Mouse (Mus musculus) hindbrain, embryonic 16.5 days (tissue): ENCODE measurements around the gene Mul1. TPM values are rescaled to one million over a fixed set of nuclear protein-coding genes. Genes with fewer than 3 reads are reported as not detected.

Source experiments
- ATAC-seq: fragments of 200-750 bp; cut with Nextera tagmentation; 2 replicates; pipeline ENCODE4 v1.8.0; 2017; ENCODE audit warnings: moderate TSS enrichment, moderate library complexity
- H3K27ac ChIP-seq: fragments of 300-500 bp; sonication (generic); 2 replicates; pipeline ENCODE4 v1.5.1; 2014; ENCODE audit warnings: low read depth, mild to moderate bottlenecking, control low read depth, low read length, moderate library complexity
- H3K27me3 ChIP-seq: fragments of 300-500 bp; sonication (generic); replicated peaks from 2 replicates; pipeline ENCODE4 v1.6.1; 2014; ENCODE audit warnings: low read length; ENCODE audit not compliant: control insufficient read depth, insufficient read depth
- H3K36me3 ChIP-seq: fragments of 300-500 bp; sonication (generic); 2 replicates; pipeline ENCODE4 v1.6.1; 2014; ENCODE audit warnings: mild to moderate bottlenecking, low read length, moderate library complexity, mixed read lengths; ENCODE audit not compliant: control insufficient read depth, insufficient read depth
- H3K4me1 ChIP-seq: fragments of 300-500 bp; sonication (generic); 2 replicates; pipeline ENCODE4 v1.6.1; 2014; ENCODE audit warnings: low read depth, low read length; ENCODE audit not compliant: control insufficient read depth, insufficient read depth
- H3K4me2 ChIP-seq: fragments of 300-500 bp; sonication (generic); 2 replicates; pipeline ENCODE4 v1.6.1; 2014; ENCODE audit warnings: mild to moderate bottlenecking, low read length, control low read depth, moderate library complexity
- H3K4me3 ChIP-seq: fragments of 300-500 bp; sonication (generic); 2 replicates; pipeline ENCODE4 v1.5.1; 2014; ENCODE audit warnings: mild to moderate bottlenecking, low read length, control low read depth, moderate library complexity
- H3K9ac ChIP-seq: fragments of 300-500 bp; sonication (generic); 2 replicates; pipeline ENCODE4 v1.6.1; 2014; ENCODE audit warnings: low read depth, mild to moderate bottlenecking, control low read depth, low read length, moderate library complexity
- H3K9me3 ChIP-seq: fragments of 300-500 bp; sonication (generic); 2 replicates; pipeline ENCODE4 v1.6.1; 2014; ENCODE audit warnings: mild to moderate bottlenecking, low read length, moderate library complexity; ENCODE audit not compliant: control insufficient read depth
- WGBS: fragments of 180-500 bp; shearing (Covaris S2); extraction: QIAGEN DNeasy Blood & Tissue Kit; methylation state at CpG from one replicate; pipeline ENCODE4 v1.1.7; 2014; 5-methylcytosine and 5-hydroxymethylcytosine counted together
- polyA plus RNA-seq: library from polyadenylated mRNA; unstranded; fragments of >200 nt; fragmentation: Nextera tagmentation; extraction: Ambion mirVana; gene quantifications from 2 replicates; pipeline ENCODE4 v1.2.1, GENCODE M21; 2015

Gene Mul1
- polyA plus RNA-seq, 1 experiment from 2014 or later: 23.7 TPM

DNA sequence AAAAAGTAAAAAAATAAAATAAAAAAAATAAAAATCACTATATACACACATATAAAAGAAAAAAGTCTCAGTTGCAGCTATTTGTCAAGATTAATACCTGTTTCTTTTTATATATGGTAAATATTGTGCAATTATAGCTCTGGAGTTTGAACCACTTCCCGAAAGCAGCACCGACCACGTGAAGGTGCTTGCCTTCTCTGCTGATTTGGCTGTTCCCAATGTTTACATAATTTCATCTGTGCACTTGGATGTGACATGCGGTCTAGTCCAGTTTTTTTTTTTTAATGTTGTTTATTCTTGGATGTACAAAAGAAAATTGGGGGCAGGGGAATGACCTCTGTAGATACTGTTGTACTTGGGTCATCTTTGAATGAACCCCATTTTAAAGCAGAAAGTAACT is 22.6 kb downstream of the Mul1 start:
- no peak for ATAC-seq
- no peaks in the 10 kb centered on the region for H3K27me3 ChIP-seq

DNA sequence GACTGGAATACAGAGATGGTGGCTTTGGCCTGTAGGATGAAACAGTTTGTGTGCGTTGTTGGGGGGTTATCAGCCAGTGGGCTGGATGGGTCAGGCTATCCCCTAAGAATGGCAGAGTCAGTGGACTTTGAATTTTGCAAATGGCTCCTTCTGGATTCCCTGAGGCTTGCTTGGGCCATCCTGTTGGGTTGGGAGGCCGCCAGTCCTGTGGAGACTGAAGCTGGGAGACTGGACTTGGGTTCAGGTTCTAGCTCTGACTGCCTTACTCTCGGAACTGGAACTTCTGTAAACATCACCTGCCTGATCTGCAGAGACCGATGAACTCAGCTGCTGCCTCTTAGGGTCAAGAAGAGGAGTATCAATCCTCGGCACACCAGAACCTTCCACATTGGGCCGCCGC is 23.7 kb downstream of the Mul1 start:
- 73% methylated on average over 7 of the region's 7 CpGs for WGBS
- Histone ChIP-seq H3K9ac (no peak overlapping the region), H3K27ac (no peak overlapping the region), H3K27me3 (no peaks in the 10 kb centered on the region), H3K9me3 (no peaks in the 10 kb centered on the region), H3K36me3 (no peaks in the 10 kb centered on the region), H3K4me1 (peaks cover 49% of the 10 kb centered on the region), H3K4me3 (no peak overlapping the region; the same call in 1 of the 2 replicates), H3K4me2 (peak overlapping the region; percentile 92)
- ATAC-seq: no peak

More for the DNA sequence above, 22.6 kb downstream of the Mul1 start:
- Histone ChIP-seq H3K36me3 (no peaks in the 10 kb centered on the region), H3K4me2 (peak overlapping the region; percentile 92), H3K4me3 (peak overlapping the region; percentile 98), H3K4me1 (peaks cover 44% of the 10 kb centered on the region), H3K9ac (0 out of 2 replicates have a peak overlapping the region, but pooled peaks have one; percentile 10), H3K27ac (no peak overlapping the region), H3K9me3 (no peaks in the 10 kb centered on the region)
- WGBS: 28% methylated on average over 4 of the region's 4 CpGs

DNA sequence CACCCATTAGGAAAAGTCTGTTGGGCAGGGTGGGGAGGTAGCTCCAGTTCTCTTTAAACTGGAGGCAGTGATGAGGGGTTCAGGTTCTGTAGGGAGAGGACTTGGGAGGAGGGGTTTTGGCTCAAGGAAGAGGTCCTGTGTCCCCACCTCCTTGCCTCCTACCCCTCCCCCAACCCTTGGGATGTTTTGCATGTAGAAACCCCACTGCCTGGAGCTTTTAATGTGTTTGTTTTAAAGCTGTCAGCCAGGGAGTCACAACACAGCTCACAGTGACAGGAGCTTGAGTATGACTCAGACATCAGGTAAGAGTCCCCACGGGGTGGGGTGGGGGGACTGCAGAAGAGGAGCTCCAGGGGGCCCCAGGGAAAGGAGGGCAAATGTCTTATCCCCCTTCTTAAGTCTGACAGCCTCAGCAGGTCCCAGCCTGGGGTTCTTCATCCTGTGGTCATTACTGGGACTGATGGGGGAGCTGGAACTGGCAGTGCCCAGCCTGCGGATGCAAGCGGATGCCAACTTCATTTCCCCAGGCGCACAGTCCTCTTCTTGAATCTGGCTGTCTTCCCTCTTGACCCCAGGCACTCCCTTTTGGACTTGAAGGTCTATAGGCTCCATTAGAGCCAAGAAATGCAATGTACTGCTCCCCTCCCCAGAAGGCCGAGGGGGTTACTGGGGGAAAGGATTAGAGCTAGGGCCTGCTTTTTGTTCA is 24.4 kb downstream of the Mul1 start:
- no peak overlapping the region for H3K27ac ChIP-seq
- no peak overlapping the region for H3K4me3 ChIP-seq
- H3K27me3 ChIP-seq: no peaks in the 10 kb centered on the region
- H3K36me3 ChIP-seq: no peaks in the 10 kb centered on the region
- no peak for ATAC-seq
- peaks cover 50% of the 10 kb centered on the region for H3K4me1 ChIP-seq
- WGBS: 55% methylated on average over 5 of the region's 5 CpGs
- no peak overlapping the region for H3K9ac ChIP-seq
- no peaks in the 10 kb centered on the region for H3K9me3 ChIP-seq
- H3K4me2 ChIP-seq: peak overlapping the region; percentile 92; the same call in 1 of the 2 replicates

DNA sequence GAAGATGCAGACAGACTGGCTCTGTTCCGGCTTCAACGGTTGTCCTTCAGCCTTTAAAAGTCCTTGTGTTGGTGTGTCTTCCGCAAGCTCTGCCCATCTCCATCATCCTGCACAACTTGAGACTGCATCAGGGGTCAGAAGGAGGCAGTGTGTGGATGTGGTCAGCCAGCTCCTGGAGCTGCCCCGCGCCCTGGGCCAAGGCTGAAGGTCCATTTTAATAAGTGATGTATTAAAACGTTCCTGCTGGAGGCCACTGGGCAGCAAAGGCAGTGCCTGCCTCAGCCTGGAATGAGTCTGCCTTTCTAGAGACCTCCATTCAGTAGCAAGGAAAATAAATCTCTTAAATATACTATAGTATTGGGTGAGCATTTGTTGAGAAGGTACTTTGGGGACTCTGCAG is 25.3 kb downstream of the Mul1 start:
- no peak overlapping the region for H3K4me2 ChIP-seq
- WGBS: 67% methylated on average over 6 of the region's 6 CpGs
- H3K36me3 ChIP-seq: no peaks in the 10 kb centered on the region
- ATAC-seq: no peak
- peaks cover 59% of the 10 kb centered on the region for H3K4me1 ChIP-seq
- no peak overlapping the region for H3K27ac ChIP-seq
- no peak overlapping the region for H3K4me3 ChIP-seq
- H3K9me3 ChIP-seq: no peaks in the 10 kb centered on the region
- H3K27me3 ChIP-seq: no peaks in the 10 kb centered on the region
- H3K9ac ChIP-seq: no peak overlapping the region

DNA sequence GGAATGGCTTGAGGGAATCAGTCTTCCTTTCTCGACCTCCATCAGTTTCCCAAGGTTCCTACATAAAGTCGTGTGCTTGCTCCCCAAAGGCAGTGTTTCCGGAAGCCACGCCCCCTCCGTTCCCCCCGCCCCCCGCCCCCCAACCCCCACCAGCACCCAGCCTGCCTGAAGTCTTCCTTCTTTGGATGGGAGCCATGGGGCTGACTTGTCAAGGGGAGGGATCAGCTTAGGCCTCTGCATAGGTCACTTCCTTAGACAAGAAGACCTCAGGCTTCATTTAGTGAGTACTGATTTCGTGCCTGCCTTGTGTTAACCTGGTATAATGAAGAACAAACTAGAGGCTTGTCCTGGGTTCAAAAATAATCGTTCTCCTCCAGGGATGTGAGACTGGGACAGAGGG is 26.4 kb downstream of the Mul1 start:
- H3K27me3 ChIP-seq: no peaks in the 10 kb centered on the region
- no peaks in the 10 kb centered on the region for H3K36me3 ChIP-seq
- no peak overlapping the region for H3K9ac ChIP-seq
- no peak for ATAC-seq
- 21% methylated on average over 9 of the region's 9 CpGs for WGBS
- H3K4me1 ChIP-seq: peaks cover 69% of the 10 kb centered on the region
- no peaks in the 10 kb centered on the region for H3K9me3 ChIP-seq
- H3K27ac ChIP-seq: no peak overlapping the region
- H3K4me3 ChIP-seq: no peak overlapping the region
- no peak overlapping the region for H3K4me2 ChIP-seq

DNA sequence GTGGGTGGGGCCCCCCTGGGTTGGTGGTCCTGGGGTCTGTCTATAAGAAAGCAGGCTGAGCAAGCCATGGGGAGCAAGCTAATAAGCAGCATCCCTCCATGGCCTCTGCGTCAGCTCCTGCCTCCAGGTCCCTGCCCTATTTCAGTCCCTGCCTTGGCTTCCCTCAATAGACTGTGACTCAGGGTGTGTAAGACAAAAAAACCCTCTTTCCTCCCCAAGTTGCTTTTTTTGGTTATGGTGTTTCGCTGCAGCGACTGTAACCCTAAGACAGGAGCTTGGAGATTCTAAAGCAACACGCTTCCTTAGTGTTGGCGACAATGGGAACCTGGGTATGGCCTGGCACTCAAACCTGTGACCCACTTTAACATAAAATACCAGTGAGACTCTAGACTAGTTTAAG is 27.0 kb downstream of the Mul1 start:
- no peaks in the 10 kb centered on the region for H3K9me3 ChIP-seq
- no peak overlapping the region for H3K27ac ChIP-seq
- H3K4me3 ChIP-seq: no peak overlapping the region
- H3K36me3 ChIP-seq: no peaks in the 10 kb centered on the region
- no peak overlapping the region for H3K4me2 ChIP-seq
- no peaks in the 10 kb centered on the region for H3K27me3 ChIP-seq
- 99% methylated on average over 5 of the region's 5 CpGs for WGBS
- ATAC-seq: no peak
- H3K4me1 ChIP-seq: peaks cover 64% of the 10 kb centered on the region
- no peak overlapping the region for H3K9ac ChIP-seq

DNA sequence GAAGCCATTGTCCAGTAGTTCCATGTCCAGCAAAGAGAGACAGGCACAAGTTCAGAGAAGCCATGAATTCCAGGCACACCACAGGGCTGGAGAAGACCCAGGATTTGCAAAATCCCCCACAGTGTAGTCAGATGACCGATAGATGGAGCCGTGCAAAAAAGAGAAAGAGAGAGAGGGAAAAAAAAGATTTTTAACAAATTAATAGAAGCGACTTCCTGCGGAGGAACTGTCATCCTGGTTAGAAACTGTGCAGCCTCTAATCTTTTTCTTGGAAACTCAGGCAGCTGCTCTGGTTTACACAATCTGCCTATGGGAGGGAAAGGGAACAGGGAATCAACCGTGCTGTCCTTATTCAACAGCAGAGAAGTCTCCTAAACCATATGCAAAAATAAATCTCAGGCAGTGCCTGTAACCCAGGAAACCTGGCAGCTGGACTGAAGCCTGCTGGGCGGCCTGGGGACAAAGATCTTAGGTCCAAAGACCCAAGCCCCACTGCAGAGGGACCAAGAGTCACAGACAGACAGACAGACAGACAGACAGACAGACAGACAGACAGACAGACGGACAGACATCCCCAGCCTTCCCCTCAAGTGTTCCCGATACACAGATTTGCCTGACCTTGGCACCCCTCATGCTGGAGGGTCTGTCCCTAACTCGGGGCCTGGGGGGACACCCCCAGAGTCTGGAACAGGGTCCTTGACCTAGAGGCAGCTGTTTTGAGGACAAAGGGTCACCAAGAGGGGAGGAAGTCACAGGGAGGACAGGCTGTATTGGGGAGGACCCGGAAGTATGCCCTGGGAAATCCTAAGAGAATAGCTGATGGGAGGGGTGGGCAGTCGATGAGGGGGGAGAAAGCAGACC is 28.7 kb downstream of the Mul1 start:
- Histone ChIP-seq H3K4me2 (peak overlapping the region; percentile 35), H3K27ac (peak overlapping the region; percentile 85), H3K4me3 (no peak overlapping the region), H3K36me3 (no peaks in the 10 kb centered on the region), H3K9me3 (no peaks in the 10 kb centered on the region), H3K27me3 (no peaks in the 10 kb centered on the region), H3K9ac (peak overlapping the region; percentile 35; the same call in 1 of the 2 replicates), H3K4me1 (peaks cover 54% of the 10 kb centered on the region)
- ATAC-seq: peak; percentile 53
- under 1% methylated on average over 11 of the region's 11 CpGs for WGBS

DNA sequence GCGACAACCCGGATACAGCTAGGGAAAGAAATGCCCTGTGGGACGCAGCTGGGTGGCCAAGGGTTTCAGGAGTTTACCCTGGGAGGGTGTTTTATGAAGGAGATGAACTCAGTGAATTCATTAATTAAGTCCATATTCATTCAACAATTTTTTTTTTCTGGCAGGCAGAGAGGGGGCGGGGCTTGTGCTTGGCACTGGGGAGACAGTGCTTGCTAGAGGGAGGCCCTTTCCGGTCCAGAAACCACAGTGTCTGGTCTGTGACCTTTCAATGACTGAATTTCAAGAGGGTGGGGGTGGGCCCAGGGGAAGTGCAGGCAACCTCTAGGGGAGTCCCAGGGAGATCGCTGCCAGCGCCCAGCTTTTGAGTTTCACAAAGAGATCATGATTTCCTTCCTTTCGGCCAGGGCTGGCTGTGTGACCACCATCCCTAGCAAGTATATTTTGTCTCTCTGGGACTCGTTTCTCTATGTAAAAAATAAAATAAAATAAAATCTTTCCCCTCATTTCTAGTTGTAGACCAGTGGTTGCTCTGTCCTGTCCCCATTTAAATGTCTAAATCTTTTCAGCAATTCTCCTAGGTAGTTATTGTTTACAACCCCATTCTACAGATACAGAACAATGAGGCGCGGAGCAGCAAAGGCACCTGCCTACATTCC is 29.5 kb downstream of the Mul1 start:
- Histone ChIP-seq H3K4me1 (peaks cover 48% of the 10 kb centered on the region), H3K27ac (peak overlapping the region; percentile 85), H3K36me3 (no peaks in the 10 kb centered on the region), H3K4me2 (peak overlapping the region; percentile 39), H3K9me3 (no peaks in the 10 kb centered on the region), H3K4me3 (no peak overlapping the region), H3K9ac (no peak overlapping the region), H3K27me3 (no peaks in the 10 kb centered on the region)
- ATAC-seq: peak; percentile 67
- 5% methylated on average over 11 of the region's 11 CpGs for WGBS
